Mouse (Mus musculus) neural tube, embryonic 11.5 days (tissue): ENCODE measurements around the gene Lcp1. TPM values are rescaled to one million over a fixed set of nuclear protein-coding genes. Genes with fewer than 3 reads are reported as not detected.

Source experiments
- ATAC-seq: fragments of 200-750 bp; cut with Nextera tagmentation; 2 replicates; pipeline ENCODE4 v1.8.0; 2017; ENCODE audit warnings: moderate number of reproducible peaks, mild to moderate bottlenecking, moderate TSS enrichment, moderate library complexity; ENCODE audit not compliant: insufficient read depth, low FRiP score, low TSS enrichment
- DNase-seq: peaks from one replicate; pipeline ENCODE4 v3.0.0-alpha.2; 2015; ENCODE audit warnings: low spot score
- H3K27ac ChIP-seq: fragments of 300-500 bp; sonication (generic); 2 replicates; pipeline ENCODE4 v1.5.1; 2014; ENCODE audit warnings: low read depth, mild to moderate bottlenecking, low read length
- H3K27me3 ChIP-seq: fragments of 300-500 bp; sonication (generic); 2 replicates; pipeline ENCODE4 v1.6.1; 2014; ENCODE audit warnings: mild to moderate bottlenecking, low read length, mixed read lengths; ENCODE audit not compliant: control insufficient read depth, insufficient read depth
- H3K36me3 ChIP-seq: fragments of 300-500 bp; sonication (generic); 2 replicates; pipeline ENCODE4 v1.6.1; 2014; ENCODE audit warnings: mild to moderate bottlenecking, low read length, moderate library complexity, mixed read lengths; ENCODE audit not compliant: control insufficient read depth, insufficient read depth
- H3K4me1 ChIP-seq: fragments of 300-500 bp; sonication (generic); 2 replicates; pipeline ENCODE4 v1.6.1; 2014; ENCODE audit warnings: low read length, mixed read lengths; ENCODE audit not compliant: control insufficient read depth, insufficient read depth
- H3K4me2 ChIP-seq: fragments of 300-500 bp; sonication (generic); 2 replicates; pipeline ENCODE4 v1.6.1; 2014; ENCODE audit warnings: low read depth, mild to moderate bottlenecking, moderate library complexity
- H3K4me3 ChIP-seq: fragments of 300-500 bp; sonication (generic); 2 replicates; pipeline ENCODE4 v1.5.1; 2014; ENCODE audit warnings: low read depth, low read length
- H3K9ac ChIP-seq: fragments of 300-500 bp; sonication (generic); 2 replicates; pipeline ENCODE4 v1.6.1; 2014; ENCODE audit warnings: mild to moderate bottlenecking, low read length
- H3K9me3 ChIP-seq: fragments of 300-500 bp; sonication (generic); 2 replicates; pipeline ENCODE4 v1.6.1; 2016; ENCODE audit warnings: low read length; ENCODE audit not compliant: control insufficient read depth
- WGBS: fragments of 180-500 bp; shearing (Covaris S2); extraction: QIAGEN DNeasy Blood & Tissue Kit; methylation state at CpG from one replicate; pipeline ENCODE4 v1.1.7; 2014; 5-methylcytosine and 5-hydroxymethylcytosine counted together
- polyA plus RNA-seq: library from polyadenylated mRNA; unstranded; fragments of >200 nt; fragmentation: Nextera tagmentation; extraction: Ambion mirVana; gene quantifications from 2 replicates; pipeline ENCODE4 v1.2.1, GENCODE M21; 2014

Gene Lcp1
- polyA plus RNA-seq, 1 experiment from 2014 or later, result 34.8 TPM

DNA sequence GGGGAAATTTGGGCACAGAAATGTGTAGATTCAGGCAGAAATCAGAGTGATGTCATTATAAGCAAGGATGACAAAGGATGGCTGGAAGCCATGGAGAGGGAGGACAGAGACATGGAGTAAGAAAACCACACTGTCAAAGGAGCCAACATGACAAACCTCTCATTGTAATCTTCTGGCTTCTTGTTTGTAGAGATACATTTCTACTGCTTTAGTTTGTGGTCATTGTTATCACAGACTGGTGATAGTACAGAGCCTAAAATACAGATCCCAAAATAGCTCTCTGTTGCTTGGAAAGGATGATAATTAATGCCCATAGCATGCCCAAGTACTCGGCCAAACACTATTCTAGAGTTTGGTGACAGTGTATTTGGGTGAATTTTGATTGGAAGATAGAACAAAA, 39.6 kb downstream of the Lcp1 start:
- 75% methylated on average over 1 of the region's 1 CpGs for WGBS
- Histone ChIP-seq H3K4me3 (no peak overlapping the region), H3K27ac (no peak overlapping the region), H3K36me3 (no peaks in the 10 kb centered on the region), H3K27me3 (no peaks in the 10 kb centered on the region), H3K9me3 (no peaks in the 10 kb centered on the region), H3K9ac (no peak overlapping the region), H3K4me2 (no peak overlapping the region), H3K4me1 (no peaks in the 10 kb centered on the region)
- no peak for DNase-seq
- ATAC-seq, result no peak

DNA sequence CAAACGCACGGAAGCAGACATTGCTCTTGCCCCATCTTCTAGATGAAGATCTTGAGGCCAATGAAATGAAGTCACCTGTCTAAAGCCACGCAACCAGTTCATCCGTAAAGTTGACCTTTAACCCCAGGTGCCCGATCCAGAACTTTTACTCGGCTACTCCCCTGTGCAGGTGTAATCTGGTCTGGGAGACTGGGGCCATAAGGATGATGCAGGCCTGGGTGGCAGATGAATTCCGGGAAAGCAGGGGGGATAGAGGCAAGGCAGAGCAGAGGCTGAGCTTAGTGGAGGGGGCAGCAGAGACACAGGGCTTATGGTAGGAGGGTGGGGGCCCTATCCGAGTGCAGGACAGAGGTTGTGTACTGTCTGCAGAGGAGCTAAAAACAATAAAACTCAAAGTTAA, 43.4 kb downstream of the Lcp1 start:
- no peaks in the 10 kb centered on the region for H3K9me3 ChIP-seq
- no peaks in the 10 kb centered on the region for H3K36me3 ChIP-seq
- H3K4me1 ChIP-seq, result no peaks in the 10 kb centered on the region
- no peak for ATAC-seq
- H3K4me2 ChIP-seq, result no peak overlapping the region
- no peak overlapping the region for H3K9ac ChIP-seq
- WGBS, result 87% methylated on average over 8 of the region's 8 CpGs
- no peak overlapping the region for H3K4me3 ChIP-seq
- no peaks in the 10 kb centered on the region for H3K27me3 ChIP-seq
- no peak overlapping the region for H3K27ac ChIP-seq
- no peak for DNase-seq

DNA sequence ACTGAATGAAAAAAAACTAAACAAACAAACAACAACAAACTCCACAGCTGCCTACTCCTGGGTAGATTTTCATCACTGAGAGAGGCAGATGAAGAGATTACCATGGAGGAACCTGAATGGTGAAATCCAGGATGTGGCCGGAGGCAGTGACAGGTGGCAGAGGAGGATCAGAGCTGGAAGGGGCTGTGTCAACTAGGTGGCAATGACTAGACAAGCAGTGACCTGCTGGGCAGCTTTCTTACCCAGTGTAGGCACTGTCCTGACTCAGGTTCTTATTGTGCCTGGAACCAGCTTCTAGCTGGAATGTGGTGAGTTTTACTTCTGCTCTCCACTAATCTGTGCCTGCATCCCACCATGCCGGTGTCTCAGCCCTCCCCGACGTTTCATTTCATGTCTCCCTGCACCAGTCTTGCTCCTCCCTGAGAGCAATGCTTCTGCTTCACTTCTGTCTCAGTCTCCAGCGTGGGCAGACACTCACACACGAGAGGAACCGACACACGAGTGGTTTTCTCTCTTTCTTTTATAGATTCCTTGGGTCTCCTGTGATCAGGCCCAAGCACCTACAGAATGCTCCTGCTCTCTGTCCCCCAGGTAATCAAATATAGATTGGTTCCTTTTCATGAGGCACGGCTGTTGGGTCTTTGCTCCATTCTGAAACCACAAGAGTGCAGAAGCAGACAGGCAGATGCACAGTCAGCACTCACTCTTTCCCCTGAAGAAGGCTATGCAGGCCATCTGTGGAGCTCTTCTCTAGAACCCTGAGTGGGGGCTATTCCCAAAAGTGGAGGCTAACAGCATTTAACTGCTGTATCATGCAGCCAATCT, 44.0 kb downstream of the Lcp1 start:
- H3K27me3 ChIP-seq, result no peaks in the 10 kb centered on the region
- no peaks in the 10 kb centered on the region for H3K4me1 ChIP-seq
- no peak for DNase-seq
- no peak overlapping the region for H3K4me3 ChIP-seq
- H3K9me3 ChIP-seq, result no peaks in the 10 kb centered on the region
- H3K9ac ChIP-seq, result no peak overlapping the region
- H3K36me3 ChIP-seq, result no peaks in the 10 kb centered on the region
- H3K27ac ChIP-seq, result no peak overlapping the region
- H3K4me2 ChIP-seq, result no peak overlapping the region
- ATAC-seq, result no peak
- WGBS, result 90% methylated on average over 9 of the region's 9 CpGs

DNA sequence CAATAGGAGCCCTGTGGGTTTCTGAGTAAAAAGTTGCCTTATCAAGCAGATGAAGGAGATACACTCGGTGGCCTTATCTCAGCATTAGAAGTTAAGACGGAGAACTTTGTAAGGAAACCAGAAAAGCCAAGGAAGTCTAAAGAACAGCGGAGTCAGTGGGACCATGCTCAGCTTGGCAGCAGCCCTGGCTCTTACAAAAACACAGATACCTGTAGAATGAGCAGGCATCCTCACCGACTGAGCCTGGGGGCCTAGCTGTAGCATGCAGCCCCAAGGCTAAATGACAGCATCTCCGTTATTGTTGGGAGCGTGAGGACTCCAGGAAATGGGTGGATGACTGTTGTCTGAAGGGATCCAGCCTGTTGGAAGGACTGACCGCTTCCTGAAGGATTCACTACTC, 44.9 kb downstream of the Lcp1 start:
- ATAC-seq (no peak), DNase-seq (no peak)
- Histone ChIP-seq H3K4me2 (no peak overlapping the region), H3K9me3 (no peaks in the 10 kb centered on the region), H3K36me3 (no peaks in the 10 kb centered on the region), H3K9ac (no peak overlapping the region), H3K4me1 (no peaks in the 10 kb centered on the region), H3K27me3 (no peaks in the 10 kb centered on the region), H3K4me3 (no peak overlapping the region), H3K27ac (no peak overlapping the region)
- WGBS, result 89% methylated on average over 7 of the region's 7 CpGs

DNA sequence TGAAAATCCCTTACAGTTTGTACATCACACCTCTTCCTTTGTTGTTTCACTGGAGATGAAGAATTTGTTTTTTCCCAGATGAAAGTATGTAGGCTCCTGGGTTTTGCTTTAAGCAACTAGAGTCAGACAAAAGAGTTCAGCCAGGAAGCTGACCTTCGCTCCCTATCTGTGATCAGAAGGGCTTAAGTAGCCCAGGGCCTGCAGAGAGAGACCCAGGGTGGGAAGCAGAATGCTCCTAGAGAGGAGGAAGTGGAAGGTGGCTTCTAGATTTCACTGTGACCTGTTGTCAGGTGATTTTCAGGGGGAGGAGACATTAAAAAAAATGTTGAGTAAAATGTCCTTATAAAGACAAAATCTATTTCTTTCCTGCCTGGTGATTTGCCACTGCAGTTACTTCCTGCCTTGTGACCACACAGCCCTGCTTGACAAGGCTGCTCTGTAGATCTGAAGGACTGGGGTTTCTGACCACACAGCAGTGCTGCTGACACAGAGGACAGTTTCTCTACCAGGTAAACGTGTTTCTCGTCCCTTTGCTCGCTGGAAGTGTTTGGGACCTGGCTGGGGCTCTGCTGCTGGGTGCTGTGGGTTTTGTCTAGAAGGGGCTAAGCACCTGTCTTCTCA, 45.6 kb downstream of the Lcp1 start:
- Histone ChIP-seq H3K9ac (no peak overlapping the region), H3K27me3 (no peaks in the 10 kb centered on the region)

DNA sequence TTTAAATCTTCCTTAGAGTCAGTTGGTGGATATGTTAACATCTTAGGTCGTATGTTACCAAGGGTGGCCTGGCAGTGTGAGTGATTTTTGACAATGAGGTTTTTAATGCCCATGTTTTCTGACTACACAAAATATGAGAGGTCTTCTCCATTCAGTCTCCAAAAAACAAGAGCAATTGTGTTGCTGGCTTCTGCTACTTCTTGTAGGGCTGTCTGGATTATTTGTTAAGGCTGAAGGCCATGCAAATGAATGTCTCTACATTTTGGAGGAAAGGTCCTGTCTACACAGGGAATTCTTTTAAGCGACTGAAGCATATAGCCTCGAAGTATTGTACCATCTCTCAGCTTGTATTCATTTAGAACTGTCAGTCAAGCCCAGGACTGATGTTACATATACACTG, 46.5 kb downstream of the Lcp1 start:
- no peaks in the 10 kb centered on the region for H3K36me3 ChIP-seq
- ATAC-seq (no peak), DNase-seq (no peak)
- no peak overlapping the region for H3K4me3 ChIP-seq
- no peaks in the 10 kb centered on the region for H3K4me1 ChIP-seq
- H3K27ac ChIP-seq, result no peak overlapping the region
- no peaks in the 10 kb centered on the region for H3K27me3 ChIP-seq
- no peak overlapping the region for H3K9ac ChIP-seq
- no peaks in the 10 kb centered on the region for H3K9me3 ChIP-seq
- 75% methylated on average over 3 of the region's 3 CpGs for WGBS
- H3K4me2 ChIP-seq, result no peak overlapping the region

More for the DNA sequence above, 45.6 kb downstream of the Lcp1 start:
- DNase-seq (no peak), ATAC-seq (no peak)
- no peaks in the 10 kb centered on the region for H3K4me1 ChIP-seq
- no peaks in the 10 kb centered on the region for H3K36me3 ChIP-seq
- WGBS, result 75% methylated on average over 4 of the region's 4 CpGs
- no peak overlapping the region for H3K27ac ChIP-seq
- H3K9me3 ChIP-seq, result no peaks in the 10 kb centered on the region
- no peak overlapping the region for H3K4me3 ChIP-seq
- H3K4me2 ChIP-seq, result no peak overlapping the region

DNA sequence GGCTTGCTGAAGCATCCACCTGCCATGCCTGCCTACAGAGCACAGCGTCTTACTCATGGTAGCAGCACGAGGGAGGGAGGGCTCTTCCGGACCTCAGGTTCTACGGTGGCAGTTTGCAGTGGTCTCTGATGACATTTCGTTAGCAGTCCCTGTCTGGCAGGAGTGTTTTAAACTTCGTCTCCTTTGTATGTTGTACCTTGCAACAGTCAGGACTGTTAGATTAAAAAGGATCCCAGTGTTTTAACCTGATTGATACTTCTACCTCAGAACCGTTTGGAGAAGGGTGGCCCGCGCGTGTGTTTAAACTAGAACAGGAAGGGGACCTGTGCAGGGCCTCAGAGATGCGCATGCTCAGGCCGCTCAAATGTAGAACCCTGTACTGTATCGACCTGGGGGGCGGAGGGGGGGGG, 47.5 kb downstream of the Lcp1 start:
- ATAC-seq (no peak), DNase-seq (no peak)
- Histone ChIP-seq H3K27ac (no peak overlapping the region), H3K4me3 (no peak overlapping the region), H3K9ac (no peak overlapping the region), H3K4me1 (no peaks in the 10 kb centered on the region), H3K36me3 (no peaks in the 10 kb centered on the region), H3K9me3 (no peaks in the 10 kb centered on the region), H3K4me2 (no peak overlapping the region), H3K27me3 (no peaks in the 10 kb centered on the region)
- WGBS, result 82% methylated on average over 14 of the region's 14 CpGs

DNA sequence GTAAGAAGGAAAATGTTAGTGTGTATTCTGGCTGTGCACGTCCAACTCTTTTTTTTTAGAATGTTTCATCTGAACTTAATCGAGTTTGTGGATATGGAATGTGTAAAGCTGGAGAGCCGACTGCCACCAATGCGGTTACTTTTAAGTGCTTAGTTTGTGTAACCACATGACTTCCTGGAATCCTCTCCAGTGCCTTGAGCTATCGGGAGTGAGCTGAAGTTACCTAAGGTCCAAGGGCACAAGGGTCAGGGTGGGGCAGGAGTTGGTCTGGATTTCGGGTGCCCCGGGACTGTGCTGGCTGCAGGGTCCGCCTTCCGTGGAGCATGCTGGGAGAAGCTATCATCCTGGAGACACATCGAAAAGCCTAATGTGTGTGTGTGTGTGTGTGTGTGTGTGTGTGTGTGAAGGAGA, 47.9 kb downstream of the Lcp1 start:
- Histone ChIP-seq H3K36me3 (no peaks in the 10 kb centered on the region), H3K9me3 (no peaks in the 10 kb centered on the region), H3K27me3 (no peaks in the 10 kb centered on the region), H3K4me2 (no peak overlapping the region), H3K4me1 (no peaks in the 10 kb centered on the region), H3K27ac (no peak overlapping the region), H3K9ac (no peak overlapping the region), H3K4me3 (no peak overlapping the region)
- WGBS, result 84% methylated on average over 10 of the region's 10 CpGs
- DNase-seq, result no peak
- ATAC-seq, result no peak
